13 mouse cellular contexts compared by ENCODE assay signal in the genomic region with DNA sequence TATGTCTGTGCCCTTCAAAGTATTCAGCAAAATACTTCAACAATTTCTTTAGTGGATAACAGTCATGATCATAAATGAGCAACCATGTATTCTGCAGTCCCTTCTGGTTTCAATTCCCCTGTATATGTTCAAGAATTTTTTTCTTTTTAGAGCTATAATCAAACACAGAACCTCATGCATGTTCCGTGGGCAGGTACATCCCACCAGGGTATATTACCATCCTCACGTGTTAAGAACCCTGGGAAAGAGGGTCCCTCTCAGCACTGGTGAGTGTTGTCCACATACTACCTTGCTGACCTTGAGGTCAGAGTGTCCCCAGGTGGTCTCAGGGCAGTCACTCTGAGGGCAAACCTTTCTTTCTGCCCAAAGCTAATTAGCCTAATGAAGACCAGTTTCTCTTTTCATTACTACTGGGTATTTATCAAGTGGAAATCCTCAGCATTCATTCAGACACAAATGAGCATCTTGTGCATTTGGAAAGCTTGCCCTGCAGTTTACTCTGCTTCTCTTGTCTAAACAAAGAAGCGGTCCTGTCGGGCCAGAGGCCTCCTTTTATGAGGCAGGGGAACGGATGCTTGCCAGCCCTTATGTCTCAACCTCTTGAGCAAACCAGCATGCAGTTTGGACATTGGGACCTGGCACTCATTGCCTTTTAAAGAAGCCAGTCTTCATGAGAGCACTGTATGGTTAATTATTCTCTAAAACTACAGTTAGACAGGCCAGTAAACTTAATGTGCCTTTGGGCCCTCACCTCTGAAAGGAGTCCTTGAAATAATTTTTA.
DNase-seq lines count a peak whose midpoint lies in the region; ATAC-seq and TF ChIP-seq lines count a peak whose summit lies in the region.
"Had no signal": no experiment of that assay in that cellular context is flagged by ENCODE, and none has a peak within 500 bp of the region (broad histone marks: within the 10 kb centered on the region; RNA-seq: fewer than 3 reads in every experiment).

No protein-coding gene starts in this region.

- intact Hi-C loops in gastrocnemius, postnatal 36 days (cut with DNase I), result no loop called here

- TF ChIP-seq CTCF in cerebellum, adult 2 months (IDR thresholded peaks at IDR 0.05; ENCODE audit: borderline replicate concordance, insufficient read depth, low read depth, low read length), result no peak
- TF ChIP-seq CTCF in liver, adult 2 months (IDR thresholded peaks at IDR 0.05; ENCODE audit: low read depth, low read length), result no peak

- H3K4me1 ChIP-seq in cerebellum, adult 2 months (ENCODE audit: control insufficient read depth, insufficient read depth, low read length), result peaks cover 7% of the 10 kb centered on the region; the same call in 1 of the 2 replicates
- peaks cover 2% of the 10 kb centered on the region; the same call in 1 of the 2 replicates for H3K4me1 ChIP-seq in liver, adult 2 months (ENCODE audit: control insufficient read depth, insufficient read depth, low read length)
- H3K4me1 ChIP-seq in liver, embryonic 12.5 days, result no peaks in the 10 kb centered on the region
- H3K4me1 ChIP-seq in kidney, embryonic 15.5 days, result peaks cover 8% of the 10 kb centered on the region
- no peaks in the 10 kb centered on the region for H3K4me1 ChIP-seq in intestine, embryonic 15.5 days (replicated peaks)

- no peak overlapping the region for H3K4me3 ChIP-seq in cerebellum, adult 2 months (replicated peaks; ENCODE audit: insufficient read depth, low read depth, low read length)
- no peak overlapping the region for H3K4me3 ChIP-seq in liver, adult 2 months (ENCODE audit: insufficient read depth, low read depth, low read length)
- H3K4me3 ChIP-seq in liver, embryonic 12.5 days, result no peak overlapping the region
- no peak overlapping the region for H3K4me3 ChIP-seq in kidney, embryonic 15.5 days (replicated peaks)
- H3K4me3 ChIP-seq in intestine, embryonic 15.5 days (replicated peaks), result no peak overlapping the region
- H3K4me3 ChIP-seq: embryonic facial prominence, embryonic 12.5 days had no signal

- no peak for TF ChIP-seq POLR2A in cerebellum, adult 2 months (IDR thresholded peaks at IDR 0.05; ENCODE audit: borderline replicate concordance, insufficient read depth, low read length)
- no peak for TF ChIP-seq POLR2A in liver, adult 2 months (IDR thresholded peaks at IDR 0.05; ENCODE audit: extremely low read depth, insufficient read depth, low read length)

- no peak overlapping the region for H3K4me2 ChIP-seq in liver, embryonic 12.5 days
- no peak overlapping the region for H3K4me2 ChIP-seq in kidney, embryonic 15.5 days
- H3K4me2 ChIP-seq in intestine, embryonic 15.5 days (replicated peaks), result no peak overlapping the region
- H3K4me2 ChIP-seq: embryonic facial prominence, embryonic 12.5 days had no signal

- 0 out of 2 replicates have a peak overlapping the region, but pooled peaks have one; percentile 21 for H3K27ac ChIP-seq in cerebellum, adult 2 months (ENCODE audit: insufficient read depth, low read length)
- H3K27ac ChIP-seq in liver, adult 2 months (replicated peaks; ENCODE audit: insufficient read depth, low read depth, low read length), result no peak overlapping the region
- H3K27ac ChIP-seq in liver, embryonic 12.5 days, result no peak overlapping the region
- H3K27ac ChIP-seq in kidney, embryonic 15.5 days, result peak overlapping the region; percentile 51
- H3K27ac ChIP-seq in intestine, embryonic 15.5 days, result no peak overlapping the region
- H3K27ac ChIP-seq: embryonic facial prominence, embryonic 12.5 days had no signal

- H3K36me3 ChIP-seq in liver, adult 2 months (ENCODE audit: control insufficient read depth, insufficient read depth, low read length), result no peaks in the 10 kb centered on the region
- H3K36me3 ChIP-seq in liver, embryonic 12.5 days, result no peaks in the 10 kb centered on the region
- H3K36me3 ChIP-seq in kidney, embryonic 15.5 days, result no peaks in the 10 kb centered on the region
- no peaks in the 10 kb centered on the region for H3K36me3 ChIP-seq in intestine, embryonic 15.5 days
- H3K36me3 ChIP-seq: embryonic facial prominence, embryonic 12.5 days had no signal

- H3K79me2 ChIP-seq in liver, adult 2 months (ENCODE audit: control insufficient read depth, insufficient read depth, low read length), result no peaks in the 10 kb centered on the region

- no peaks in the 10 kb centered on the region for H3K27me3 ChIP-seq in cerebellum, adult 2 months (ENCODE audit: control insufficient read depth, insufficient read depth, low read length)
- H3K27me3 ChIP-seq in liver, adult 2 months (ENCODE audit: control insufficient read depth, insufficient read depth, low read length), result no peaks in the 10 kb centered on the region
- no peaks in the 10 kb centered on the region for H3K27me3 ChIP-seq in liver, embryonic 12.5 days (replicated peaks)
- no peaks in the 10 kb centered on the region for H3K27me3 ChIP-seq in kidney, embryonic 15.5 days
- no peaks in the 10 kb centered on the region for H3K27me3 ChIP-seq in intestine, embryonic 15.5 days (replicated peaks)
- H3K27me3 ChIP-seq: embryonic facial prominence, embryonic 12.5 days had no signal

- H3K9ac ChIP-seq in liver, adult 2 months (ENCODE audit: low read depth, low read length), result no peak overlapping the region
- no peak overlapping the region for H3K9ac ChIP-seq in liver, embryonic 12.5 days
- no peak overlapping the region for H3K9ac ChIP-seq in kidney, embryonic 15.5 days
- no peak overlapping the region for H3K9ac ChIP-seq in intestine, embryonic 15.5 days
- H3K9ac ChIP-seq: embryonic facial prominence, embryonic 12.5 days had no signal

- no peaks in the 10 kb centered on the region for H3K9me3 ChIP-seq in liver, embryonic 12.5 days (replicated peaks)
- H3K9me3 ChIP-seq in kidney, embryonic 15.5 days (replicated peaks), result no peaks in the 10 kb centered on the region
- no peaks in the 10 kb centered on the region for H3K9me3 ChIP-seq in intestine, embryonic 15.5 days
- H3K9me3 ChIP-seq: embryonic facial prominence, embryonic 12.5 days had no signal

- 51% methylated on average over 5 of the region's 5 CpGs for WGBS in cerebellum, adult 2 months
- WGBS in liver, adult 2 months, result 44% methylated on average over 5 of the region's 5 CpGs
- WGBS in liver, embryonic 12.5 days (ENCODE audit: insufficient replicate concordance), result 63% methylated on average over 5 of the region's 5 CpGs
- whole genome bisulfite sequencing in kidney, embryonic 15.5 days, result 43% methylated on average over 5 of the region's 5 CpGs
- 33% methylated on average over 5 of the region's 5 CpGs for WGBS in intestine, embryonic 15.5 days

- no peak for DNase-seq in cerebellum, adult 2 months
- no peak for DNase-seq in cerebellum, adult 11-12 months
- peak; percentile 98 for DNase-seq in liver, adult 2 months (ENCODE audit: extremely low read depth, low read depth, low spot score)
- DNase-seq in R1 (ENCODE audit: low read depth, low spot score), result peak; percentile 17
- no peak for DNase-seq in gastrocnemius, postnatal 36 days
- DNase-seq: gastrocnemius, postnatal 14 days; heart, postnatal 4 days; layer of hippocampus, postnatal 36 days; lung, postnatal 4 days had no signal

- no peak for ATAC-seq in liver, embryonic 12.5 days
- peak; percentile 79 for ATAC-seq in kidney, embryonic 15.5 days (replicated peaks; ENCODE audit: low FRiP score)
- ATAC-seq in intestine, embryonic 15.5 days, result no peak

Comparison
In these comparisons a context has a peak if more than half of its experiments do, and no peak if none do; other contexts are left out.
1. DNase-seq: peak in liver, adult 2 months (single experiment) and R1 (single experiment); none in cerebellum, adult 2 months (0 of 2), cerebellum, adult 11-12 months (single experiment) and gastrocnemius, postnatal 36 days (0 of 2).
2. H3K27ac ChIP-seq: peak in cerebellum, adult 2 months (single experiment) and kidney, embryonic 15.5 days (single experiment); none in liver, adult 2 months (single experiment), liver, embryonic 12.5 days (single experiment) and intestine, embryonic 15.5 days (single experiment).